Mouse (Mus musculus) C2C12 (cell line): ENCODE measurements around the gene Cnfn.

Experiments
- CEBPB ChIP-seq: IDR thresholded peaks from one replicate; pipeline ENCODE4 v1.6.1; 2011; ENCODE audit warnings: low read depth, mild to moderate bottlenecking, control low read depth, moderate library complexity
- CTCF ChIP-seq: IDR thresholded peaks from one replicate; pipeline ENCODE4 v1.5.1; 2011; ENCODE audit not compliant: control insufficient read depth, insufficient read depth, insufficient read length
- FOSL1 ChIP-seq: IDR thresholded peaks from one replicate; pipeline ENCODE4 v1.8.0; 2011; ENCODE audit warnings: mild to moderate bottlenecking, low read length; ENCODE audit not compliant: poor library complexity, insufficient read depth, severe bottlenecking
- MAX ChIP-seq: IDR thresholded peaks from one replicate; pipeline ENCODE4 v1.6.1; 2011; ENCODE audit warnings: mild to moderate bottlenecking, control low read depth
- MYOD1 ChIP-seq: IDR thresholded peaks from one replicate; pipeline ENCODE4 v1.6.1; 2011; ENCODE audit warnings: low read depth; ENCODE audit not compliant: control insufficient read depth, insufficient read length
- MYOG ChIP-seq: IDR thresholded peaks from one replicate; pipeline ENCODE4 v1.6.1; 2011; ENCODE audit not compliant: control insufficient read depth, insufficient read length; ENCODE audit errors: extremely low read depth
- USF1 ChIP-seq: IDR thresholded peaks from one replicate; pipeline ENCODE4 v1.6.1; 2011; ENCODE audit warnings: low read depth, mild to moderate bottlenecking, control low read depth, moderate library complexity

- TF ChIP-seq CTCF: no peak
- no peak for TF ChIP-seq MYOG
- TF ChIP-seq USF1: no peak
- no peak for TF ChIP-seq MAX
- no peak for TF ChIP-seq MYOD1
- TF ChIP-seq CEBPB: no peak
- TF ChIP-seq FOSL1: no peak
Observed at GRCm38 (mm10) chr7:25406468-25406867, 36.9 kb upstream of the Cnfn start.
